Mouse (Mus musculus) forebrain, postnatal 0 days (tissue): Measurements from ENCODE around the gene Galp. TPM values are rescaled to one million over a fixed set of nuclear protein-coding genes. Genes with fewer than 3 reads are reported as not detected.
"Not testable (repeated sequence)": the region's sequence is repeated elsewhere in the genome, so short reads cannot be mapped to it uniquely, and the experiment has no call there.

Experiments
- ATAC-seq: fragments of 200-750 bp; cut with Nextera tagmentation; 2 replicates; pipeline ENCODE4 v1.8.0; 2017; ENCODE audit warnings: mild to moderate bottlenecking, moderate library complexity
- DNase-seq: peaks from one replicate; pipeline ENCODE4 v3.0.0-alpha.2; 2015
- H3K27ac ChIP-seq: fragments of 300-500 bp; sonication (generic); 2 replicates; pipeline ENCODE4 v1.5.1; 2014; ENCODE audit warnings: low read depth, mild to moderate bottlenecking, antibody characterized with exemption, low read length, moderate library complexity, mixed read lengths
- H3K27me3 ChIP-seq: fragments of 300-500 bp; sonication (generic); 2 replicates; pipeline ENCODE4 v1.6.1; 2014; ENCODE audit warnings: mild to moderate bottlenecking, low read length, mixed read lengths; ENCODE audit not compliant: insufficient read depth
- H3K36me3 ChIP-seq: fragments of 300-500 bp; sonication (generic); 2 replicates; pipeline ENCODE4 v1.6.1; 2014; ENCODE audit warnings: mild to moderate bottlenecking, moderate library complexity; ENCODE audit not compliant: insufficient read depth
- H3K4me1 ChIP-seq: fragments of 300-500 bp; sonication (generic); 2 replicates; pipeline ENCODE4 v1.6.1; 2014; ENCODE audit warnings: antibody characterized with exemption; ENCODE audit not compliant: insufficient read depth
- H3K4me2 ChIP-seq: fragments of 300-500 bp; sonication (generic); 2 replicates; pipeline ENCODE4 v1.6.1; 2014; ENCODE audit warnings: low read depth, mild to moderate bottlenecking, moderate library complexity
- H3K4me3 ChIP-seq: fragments of 300-500 bp; sonication (generic); 2 replicates; pipeline ENCODE4 v1.5.1; 2014; ENCODE audit warnings: low read depth, low read length, mixed read lengths
- H3K9ac ChIP-seq: fragments of 300-500 bp; sonication (generic); 2 replicates; pipeline ENCODE4 v1.6.1; 2014; ENCODE audit warnings: mild to moderate bottlenecking
- H3K9me3 ChIP-seq: fragments of 300-500 bp; sonication (generic); 2 replicates; pipeline ENCODE4 v1.6.1; 2016; ENCODE audit warnings: low read length
- CTCF ChIP-seq: sonication (generic); IDR thresholded peaks from 2 replicates; pipeline ENCODE4 v1.5.1; 2016; ENCODE audit warnings: antibody characterized with exemption, control low read depth, low read depth
- WGBS: fragments of 180-500 bp; shearing (Covaris S2); extraction: QIAGEN DNeasy Blood & Tissue Kit; methylation state at CpG from one replicate; pipeline ENCODE4 v1.1.7; 2014; 5-methylcytosine and 5-hydroxymethylcytosine counted together
- polyA plus RNA-seq: library from polyadenylated mRNA; unstranded; fragments of >200 nt; fragmentation: Nextera tagmentation; extraction: Ambion mirVana; gene quantifications from 2 replicates; pipeline ENCODE4 v1.2.1, GENCODE M21; 2015
- total RNA-seq: library from RNA; depleted of rRNA; stranded (reverse); fragments of >200 nt; gene quantifications from 2 replicates; pipeline ENCODE4 v1.2.3, GENCODE M21; 2014

The Galp gene
- total and polyA plus RNA-seq, 2 experiments from 2014 or later: not detected

DNA sequence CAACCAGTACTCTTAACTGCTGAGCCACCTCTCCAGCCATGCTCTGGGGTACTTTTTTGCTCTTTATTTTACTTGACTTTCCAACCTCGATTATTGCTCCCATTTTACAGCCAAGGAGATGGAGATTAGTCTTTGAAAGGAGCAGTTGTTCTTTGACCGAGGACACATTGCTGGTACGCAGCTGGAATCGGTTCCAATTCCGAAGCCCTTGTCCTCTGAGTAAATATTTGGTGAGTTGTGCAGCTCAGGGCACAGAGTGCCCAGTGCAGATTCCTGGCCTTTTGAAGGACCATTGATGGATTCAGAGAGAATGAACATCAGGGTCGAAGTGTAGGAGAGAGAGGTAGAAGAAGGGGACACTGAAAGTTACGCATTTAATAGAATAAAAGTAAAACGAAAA lies 23.0 kb upstream of the Galp start:
- ATAC-seq: no peak
- H3K4me1 ChIP-seq: 0 out of 2 replicates have a peak, but pooled peaks cover 6% of the 10 kb centered on the region
- TF ChIP-seq CTCF: no peak
- no peak for DNase-seq
- no peak overlapping the region for H3K9ac ChIP-seq
- no peak overlapping the region for H3K4me3 ChIP-seq
- no peaks in the 10 kb centered on the region for H3K9me3 ChIP-seq
- no peaks in the 10 kb centered on the region for H3K27me3 ChIP-seq
- peaks cover 4% of the 10 kb centered on the region; the same call in 1 of the 2 replicates for H3K36me3 ChIP-seq
- WGBS: 93% methylated on average over 8 of the region's 8 CpGs
- no peak overlapping the region for H3K4me2 ChIP-seq
- no peak overlapping the region for H3K27ac ChIP-seq

DNA sequence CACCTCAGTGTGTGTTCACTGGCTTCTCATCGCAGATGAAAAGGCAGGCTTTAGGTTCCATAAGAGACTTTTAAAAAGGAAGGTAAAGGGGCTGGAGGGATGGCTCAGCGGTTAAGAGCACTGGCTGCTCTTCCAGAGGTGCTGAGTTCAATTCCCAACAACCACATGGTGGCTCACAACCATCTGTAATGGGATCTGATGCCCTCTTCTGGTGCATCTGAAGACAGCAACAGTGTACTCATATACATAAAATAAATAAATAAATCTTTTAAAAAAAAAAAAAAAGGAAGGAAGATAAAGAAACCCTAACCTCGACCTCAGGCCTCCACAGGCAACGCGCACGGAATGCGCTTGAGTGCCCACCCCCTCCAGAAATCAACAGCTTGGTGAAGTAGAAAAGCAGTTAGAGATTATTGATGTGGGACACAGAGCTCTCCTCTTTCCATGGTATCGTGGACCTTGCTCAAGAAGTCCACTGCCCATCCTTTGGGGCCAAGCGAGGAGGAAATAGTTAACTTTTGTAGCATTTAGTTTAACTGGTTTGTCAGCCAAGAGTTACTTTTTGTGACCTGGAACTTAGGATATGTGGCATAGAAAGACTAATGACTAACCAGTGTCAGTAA lies 22.4 kb upstream of the Galp start:
- not testable (repeated sequence) for ATAC-seq, DNase-seq, H3K36me3 ChIP-seq, H3K9me3 ChIP-seq, H3K9ac ChIP-seq, H3K4me3 ChIP-seq, H3K27ac ChIP-seq, H3K27me3 ChIP-seq, H3K4me2 ChIP-seq, H3K4me1 ChIP-seq
- peak; percentile 39 for TF ChIP-seq CTCF
- 89% methylated on average over 9 of the region's 9 CpGs for WGBS

DNA sequence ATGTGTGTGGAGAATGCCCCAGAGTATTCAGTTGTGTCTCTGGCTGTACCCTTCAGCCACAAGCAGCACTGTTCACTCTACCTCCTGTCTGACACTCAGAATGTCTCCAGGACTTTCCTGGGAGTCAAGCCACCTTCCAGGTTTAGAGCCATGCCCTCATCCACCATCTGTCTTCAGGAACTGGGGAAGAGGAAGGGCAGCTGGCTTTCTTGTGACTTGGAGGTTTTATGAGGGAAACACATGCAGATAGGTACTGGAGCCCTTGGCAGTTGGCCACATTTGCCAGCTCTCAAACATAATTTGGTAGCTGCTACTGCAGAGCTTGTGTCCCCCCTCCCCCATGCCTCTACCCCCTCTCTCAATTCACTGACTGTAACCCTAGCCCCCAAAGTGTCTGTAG lies 17.9 kb upstream of the Galp start:
- TF ChIP-seq CTCF: no peak
- H3K4me2 ChIP-seq: no peak overlapping the region
- no peak overlapping the region for H3K4me3 ChIP-seq
- no peaks in the 10 kb centered on the region for H3K4me1 ChIP-seq
- no peak for DNase-seq
- no peaks in the 10 kb centered on the region for H3K9me3 ChIP-seq
- no peak overlapping the region for H3K9ac ChIP-seq
- H3K36me3 ChIP-seq: peaks cover 10% of the 10 kb centered on the region
- no peaks in the 10 kb centered on the region for H3K27me3 ChIP-seq
- H3K27ac ChIP-seq: no peak overlapping the region
- no peak for ATAC-seq

DNA sequence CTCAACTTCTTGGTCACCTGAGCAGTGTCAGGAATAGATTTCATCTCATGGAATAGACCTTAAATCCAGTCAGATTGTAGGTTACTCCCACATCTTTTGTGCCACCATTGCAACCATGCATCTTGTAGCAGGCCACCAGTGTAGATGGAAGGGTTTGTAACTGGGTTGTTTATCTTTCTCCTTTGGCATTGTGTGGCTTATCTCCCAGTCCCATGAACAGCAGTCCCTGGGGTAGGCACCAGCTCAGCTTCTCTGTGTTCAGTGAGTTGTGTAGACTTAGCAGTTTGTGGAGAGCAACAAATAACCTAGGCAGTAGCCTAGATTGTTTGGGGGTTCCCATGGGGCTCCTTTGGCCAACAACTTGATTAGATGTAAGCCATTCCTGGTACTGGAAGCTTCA lies 14.0 kb upstream of the Galp start:
- DNase-seq (no peak), ATAC-seq (no peak)
- Histone ChIP-seq H3K4me3 (no peak overlapping the region), H3K4me2 (no peak overlapping the region), H3K9ac (no peak overlapping the region), H3K27me3 (no peaks in the 10 kb centered on the region), H3K36me3 (peaks cover 38% of the 10 kb centered on the region), H3K27ac (no peak overlapping the region), H3K4me1 (no peaks in the 10 kb centered on the region), H3K9me3 (no peaks in the 10 kb centered on the region)
- TF ChIP-seq CTCF: no peak

DNA sequence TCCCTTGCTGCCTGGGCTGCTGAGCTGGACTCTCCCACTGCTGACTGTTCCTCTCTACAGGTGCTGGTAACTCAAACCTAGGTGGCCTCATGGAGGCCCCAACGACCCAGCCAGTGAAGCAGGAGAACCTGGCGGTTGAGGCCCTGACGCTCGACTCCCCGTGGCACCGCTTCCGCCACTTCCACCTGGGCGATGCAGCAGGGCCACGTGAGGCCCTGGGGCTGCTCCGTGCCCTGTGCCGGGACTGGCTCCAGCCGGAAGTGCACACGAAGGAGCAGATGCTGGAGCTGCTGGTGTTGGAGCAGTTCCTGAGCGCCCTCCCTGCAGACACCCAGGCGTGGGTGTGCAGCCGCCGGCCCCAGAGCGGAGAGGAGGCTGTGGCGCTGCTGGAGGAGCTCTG lies 13.1 kb upstream of the Galp start:
- peaks cover 43% of the 10 kb centered on the region for H3K36me3 ChIP-seq
- no peak overlapping the region for H3K27ac ChIP-seq
- no peak for TF ChIP-seq CTCF
- no peak for DNase-seq
- no peaks in the 10 kb centered on the region for H3K27me3 ChIP-seq
- H3K9me3 ChIP-seq: no peaks in the 10 kb centered on the region
- WGBS: 95% methylated on average over 19 of the region's 19 CpGs
- H3K9ac ChIP-seq: no peak overlapping the region
- no peaks in the 10 kb centered on the region for H3K4me1 ChIP-seq
- ATAC-seq: no peak
- no peak overlapping the region for H3K4me3 ChIP-seq
- H3K4me2 ChIP-seq: no peak overlapping the region

DNA sequence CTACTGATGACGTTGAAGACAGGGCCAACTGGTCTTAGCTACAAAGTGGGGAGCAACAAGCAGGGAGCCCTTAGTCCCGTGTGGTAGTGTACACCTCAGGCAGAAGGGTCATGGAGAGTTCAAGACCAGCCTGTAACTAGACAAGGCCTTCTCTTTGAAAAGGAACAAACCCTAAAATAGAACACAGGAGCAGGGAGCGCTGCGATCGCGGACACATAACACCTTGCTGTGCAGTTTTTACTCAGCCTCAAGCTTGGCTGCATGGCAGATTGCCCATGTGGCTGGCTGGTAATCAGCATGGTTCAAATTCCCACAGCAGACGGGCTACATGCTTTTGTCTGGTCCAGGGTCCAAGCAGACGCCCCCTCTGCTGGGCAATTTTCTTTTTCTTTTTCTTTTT lies 12.4 kb upstream of the Galp start:
- DNase-seq: no peak
- no peak overlapping the region for H3K9ac ChIP-seq
- ATAC-seq: no peak
- H3K4me3 ChIP-seq: no peak overlapping the region
- no peak overlapping the region for H3K4me2 ChIP-seq
- no peaks in the 10 kb centered on the region for H3K4me1 ChIP-seq
- H3K9me3 ChIP-seq: no peaks in the 10 kb centered on the region
- 80% methylated on average over 8 of the region's 8 CpGs for WGBS
- no peak for TF ChIP-seq CTCF
- no peaks in the 10 kb centered on the region for H3K27me3 ChIP-seq
- peaks cover 50% of the 10 kb centered on the region for H3K36me3 ChIP-seq
- H3K27ac ChIP-seq: no peak overlapping the region

DNA sequence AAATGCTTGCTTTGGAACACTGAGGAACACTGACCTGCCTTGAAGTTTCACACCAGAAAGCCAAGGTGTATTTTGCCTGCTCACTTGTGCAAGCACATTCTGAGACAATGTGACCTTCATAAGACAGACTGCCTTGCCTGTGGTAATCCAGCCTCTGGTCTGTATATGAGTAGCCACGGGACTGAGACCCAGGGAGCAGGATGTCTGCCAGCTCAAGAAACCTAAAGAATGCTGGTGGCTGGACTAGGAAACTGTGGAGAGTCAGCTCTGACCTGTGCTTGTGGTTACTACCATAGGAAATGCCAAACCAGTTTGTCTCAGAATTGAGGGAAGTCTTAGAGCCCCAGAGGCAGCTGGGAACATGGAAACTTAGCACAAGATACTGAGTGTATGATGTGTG lies 11.5 kb upstream of the Galp start:
- H3K4me2 ChIP-seq: no peak overlapping the region
- peaks cover 58% of the 10 kb centered on the region for H3K36me3 ChIP-seq
- TF ChIP-seq CTCF: no peak
- no peaks in the 10 kb centered on the region for H3K9me3 ChIP-seq
- H3K27ac ChIP-seq: no peak overlapping the region
- no peaks in the 10 kb centered on the region for H3K4me1 ChIP-seq
- ATAC-seq (no peak), DNase-seq (no peak)
- no peaks in the 10 kb centered on the region for H3K27me3 ChIP-seq
- WGBS: 93% methylated on average over 1 of the region's 1 CpGs
- no peak overlapping the region for H3K4me3 ChIP-seq
- H3K9ac ChIP-seq: no peak overlapping the region
